Mouse (Mus musculus) embryonic stem cell, embryonic (primary cell): ENCODE results near the gene Cd40.

Source experiments
- CTCF ChIA-PET, 4 experiments: fragments of 300-600 bp in 2 of 4; fragments of 350-600 bp in 2 of 4; sonication (Branson Sonifier 250); formaldehyde crosslinking; loops; one replicate each; lab custom pipeline; 2022; ENCODE audit warnings: inconsistent platforms in 2 of 4; lab: Charles Lee
- POLR2A ChIA-PET, 4 experiments: fragments of 300-600 bp in 2 of 4; fragments of 350-600 bp in 2 of 4; sonication (Branson Sonifier 250); formaldehyde crosslinking; loops; one replicate each; lab custom pipeline; 2022; ENCODE audit warnings: antibody characterized with exemption in 4 of 4, inconsistent platforms in 1 of 4; lab: Charles Lee

Cd40 gene

GRCm38 (mm10) chr2:165054888-165055852, at the start of gene Cd40:
Gene Cd40, plus strand, starts transcription at chr2:165055627.
- ChIA-PET CTCF (interaction anchor here in 1 of 4 experiments (1.4 kb wide), 1 partner anchor 87 kb away, joined by 4 read pairs; no protein-coding TSS in a partner anchor), POLR2A (interaction anchor here in 3 of 4 experiments (0.5 to 1.7 kb wide), 8 partner anchors 11 to 112 kb away, joined by 3 to 5 read pairs (median 3); partner anchors contain the start of gene Ncoa5 (in 1 of the 3))

DNA sequence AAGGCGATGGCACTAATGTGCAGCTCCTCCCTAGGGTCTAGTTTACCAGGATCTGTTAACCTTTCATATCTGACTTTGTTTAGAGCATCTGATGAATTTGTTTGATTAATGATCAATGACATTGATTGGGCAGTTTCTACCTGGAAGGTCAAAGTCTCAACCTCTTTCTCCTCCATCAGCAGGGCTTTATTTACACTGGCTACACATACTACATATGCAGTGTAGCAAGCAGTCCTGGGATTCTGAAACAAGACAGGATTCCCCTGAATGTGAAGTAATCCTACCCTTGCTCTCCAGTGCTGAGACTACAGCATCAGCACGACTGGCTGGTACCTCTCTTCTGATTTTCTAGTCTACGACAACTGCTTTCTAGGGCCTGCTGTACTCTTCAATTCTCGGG, 48.6 kb upstream of the Cd40 start:
- ChIA-PET POLR2A (no interaction called here), CTCF (no interaction called here)

DNA sequence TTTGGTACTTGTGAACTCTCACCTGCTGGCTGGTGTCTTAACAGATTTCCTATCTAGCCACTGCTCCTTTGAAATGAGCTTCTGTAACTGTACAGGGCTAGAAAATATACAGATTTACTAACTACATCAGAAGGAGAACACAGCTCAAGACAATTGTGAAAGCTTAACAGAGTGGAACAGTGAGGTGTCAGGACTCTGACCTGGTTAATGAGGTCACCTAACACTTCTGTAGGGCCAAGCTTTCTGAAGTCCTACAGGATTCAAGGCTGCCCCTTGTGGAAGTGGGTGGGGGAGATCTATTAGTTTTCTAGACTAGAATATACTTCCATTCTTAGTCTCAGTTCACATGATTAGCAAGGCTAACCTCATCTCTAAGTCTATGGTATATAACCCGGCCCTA, 47.4 kb upstream of the Cd40 start:
- POLR2A ChIA-PET, result interaction anchor here in 2 of 4 experiments (0.6 to 1.8 kb wide), 3 partner anchors 10 to 524 kb away, joined by 3 to 4 read pairs (median 3); no protein-coding TSS in a partner anchor
- CTCF ChIA-PET, result interaction anchor here in 3 of 4 experiments (0.7 to 0.9 kb wide), 3 partner anchors 25 to 303 kb away, joined by 3 to 4 read pairs (median 3); no protein-coding TSS in a partner anchor

GRCm38 (mm10) chr2:165009161-165009560, 46.3 kb upstream of the Cd40 start:
- ChIA-PET POLR2A (interaction anchor here in 3 of 4 experiments (0.6 to 1.8 kb wide), 5 partner anchors 8 to 216 kb away, joined by 3 to 4 read pairs (median 3); no protein-coding TSS in a partner anchor), CTCF (interaction anchor here in 1 of 4 experiments (0.6 kb wide), 4 partner anchors 30 to 1982 kb away, joined by 3 to 7 read pairs (median 4); no protein-coding TSS in a partner anchor)

DNA sequence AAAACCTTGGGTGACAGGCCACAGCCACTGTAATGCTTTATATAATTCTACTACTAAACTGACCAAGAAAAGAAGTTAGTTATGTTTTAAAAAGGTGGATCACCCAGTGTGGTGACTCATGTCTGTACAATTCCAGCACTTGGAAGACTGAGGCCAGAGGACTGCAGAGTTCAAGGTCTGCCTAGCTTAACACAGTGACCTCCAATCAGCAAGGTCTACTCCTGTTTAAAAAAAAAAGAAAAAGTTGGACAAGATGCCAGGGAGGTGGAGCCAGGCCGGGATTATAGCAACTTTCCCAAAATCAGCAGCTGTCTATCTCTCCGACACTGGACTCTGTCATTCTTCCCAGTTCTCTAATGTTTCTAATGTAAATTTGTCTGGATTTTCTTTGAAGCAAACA, 45.8 kb upstream of the Cd40 start:
- CTCF ChIA-PET, result no interaction called here
- POLR2A ChIA-PET, result interaction anchor here in 1 of 4 experiments (0.6 to 1.1 kb wide), 3 partner anchors 9 to 11 kb away, joined by 3 read pairs; no protein-coding TSS in a partner anchor

DNA sequence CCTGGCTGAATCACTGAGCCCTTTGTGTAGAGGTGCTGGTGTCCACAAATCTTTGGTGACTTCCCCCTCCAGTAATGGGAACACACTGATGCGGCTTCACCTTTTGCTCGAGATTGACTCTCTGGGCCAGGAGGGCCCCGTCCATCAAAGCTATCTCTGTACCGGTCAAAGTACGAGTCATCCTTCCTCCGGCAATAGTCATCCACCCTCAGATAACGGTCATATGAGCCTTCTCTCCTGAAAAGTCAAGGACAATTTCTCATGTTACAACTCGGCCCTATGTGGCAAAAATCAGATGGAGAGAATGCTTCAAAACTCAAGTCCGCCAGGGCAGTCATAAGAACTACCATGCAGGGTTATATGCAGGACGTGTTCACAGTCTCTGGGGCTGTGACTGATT, 45.1 kb upstream of the Cd40 start:
- POLR2A ChIA-PET, result no interaction called here
- CTCF ChIA-PET, result no interaction called here

DNA sequence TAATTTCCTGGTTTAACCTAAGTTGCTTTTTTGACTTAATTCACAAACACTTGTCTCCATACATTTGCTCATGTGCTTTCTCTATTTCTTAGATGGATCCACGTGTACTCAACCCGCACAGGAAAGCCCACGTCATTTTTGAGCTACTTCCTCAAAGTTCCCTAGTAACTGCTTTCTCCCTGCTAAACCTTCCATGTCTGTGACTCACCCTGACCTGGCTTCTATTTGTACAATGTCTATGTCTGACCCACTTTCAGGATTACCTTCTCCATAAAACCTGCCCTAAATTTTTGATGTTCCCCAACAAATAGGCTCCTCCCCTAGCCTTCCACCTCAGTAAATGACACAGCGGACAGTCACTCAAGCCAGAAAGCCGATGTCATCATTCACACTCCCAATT, 40.5 kb upstream of the Cd40 start:
- ChIA-PET POLR2A (interaction anchor here in 1 of 4 experiments (1.2 kb wide), 1 partner anchor 14 kb away, joined by 3 read pairs; no protein-coding TSS in a partner anchor), CTCF (interaction anchor here in 1 of 4 experiments (0.6 kb wide), 1 partner anchor 57 kb away, joined by 3 read pairs; no protein-coding TSS in a partner anchor)

GRCm38 (mm10) chr2:165020490-165020889, 34.9 kb upstream of the Cd40 start:
- POLR2A ChIA-PET, result interaction anchor here in 1 of 4 experiments (0.9 to 2.2 kb wide), 4 partner anchors 11 to 267 kb away, joined by 3 to 8 read pairs (median 5); partner anchors contain the start of genes Ncoa5 and Slc35c2
- CTCF ChIA-PET, result interaction anchor here in 1 of 4 experiments (1.7 kb wide), 1 partner anchor 12 kb away, joined by 4 read pairs; no protein-coding TSS in a partner anchor

GRCm38 (mm10) chr2:165027163-165027562, 28.3 kb upstream of the Cd40 start:
- ChIA-PET POLR2A (interaction anchor here in 1 of 4 experiments (1.0 to 1.2 kb wide), 2 partner anchors 16 to 89 kb away, joined by 3 read pairs; no protein-coding TSS in a partner anchor), CTCF (no interaction called here)

- ChIA-PET POLR2A (interaction anchor here in 3 of 4 experiments (0.5 to 2.8 kb wide), 14 partner anchors 9 to 1399 kb away, joined by 3 to 8 read pairs (median 3); partner anchors contain the start of genes Elmo2 (in 1 of the 3), Sdc4 (in 1 of the 3) and Zswim1 (in 1 of the 3)), CTCF (interaction anchor here in 3 of 4 experiments (0.5 to 2.3 kb wide), 5 partner anchors 11 to 71 kb away, joined by 3 to 6 read pairs (median 4); no protein-coding TSS in a partner anchor)
Measured at GRCm38 (mm10) chr2:165032533-165032932, 22.9 kb upstream of the Cd40 start.

DNA sequence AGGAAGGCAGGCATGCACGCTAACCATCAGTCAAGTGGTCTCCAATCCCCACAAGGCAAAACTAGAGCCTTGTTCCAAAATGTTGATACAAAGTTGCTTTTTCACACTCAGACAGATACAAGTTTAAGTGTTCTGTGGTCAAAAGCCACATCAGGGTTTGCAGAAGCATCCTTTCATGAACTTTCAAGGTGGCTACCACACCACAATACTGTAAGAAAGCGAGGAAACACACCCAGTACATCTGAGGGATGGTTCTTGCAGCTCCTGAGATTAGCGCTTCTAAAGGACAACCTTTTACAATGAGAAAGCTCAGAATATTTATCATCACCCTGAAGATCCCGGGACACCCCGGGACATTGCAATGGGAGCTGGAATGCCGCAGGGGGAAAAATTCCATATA, 22.1 kb upstream of the Cd40 start:
- ChIA-PET POLR2A (interaction anchor here in 2 of 4 experiments (0.6 to 2.8 kb wide), 17 partner anchors 9 to 1404 kb away, joined by 3 to 22 read pairs (median 3); partner anchors contain the start of gene Slc12a5 (in 1 of the 2)), CTCF (interaction anchor here in 2 of 4 experiments (0.6 to 2.3 kb wide), 4 partner anchors 10 to 109 kb away, joined by 3 to 6 read pairs (median 5); no protein-coding TSS in a partner anchor)

- CTCF ChIA-PET, result interaction anchor here in 3 of 4 experiments (0.6 to 2.4 kb wide), 12 partner anchors 9 to 856 kb away, joined by 3 to 11 read pairs (median 4); partner anchors contain the start of genes Slc12a5 (in 1 of the 3) and Slc35c2 (in 1 of the 3)
- POLR2A ChIA-PET, result interaction anchor here (0.6 to 2.8 kb wide), 46 partner anchors 9 to 1405 kb away, joined by 3 to 22 read pairs (median 4); partner anchors contain the start of genes Zswim1 (in 2 of the 4), Acot8 (in 1 of the 4), Cd40 (in 1 of the 4) and Pltp (in 1 of the 4)
Measured at GRCm38 (mm10) chr2:165034131-165035057, 21.0 kb upstream of the Cd40 start, which contains the start of gene Ncoa5. Gene Ncoa5, minus strand, starts transcription at chr2:165034867.

- ChIA-PET POLR2A (interaction anchor here (0.6 to 2.7 kb wide), 32 partner anchors 8 to 582 kb away, joined by 3 to 22 read pairs (median 4); partner anchors contain the start of genes Zswim1 (in 2 of the 4), Acot8 (in 1 of the 4), Cd40 (in 1 of the 4) and Pltp (in 1 of the 4)), CTCF (interaction anchor here (0.6 to 2.4 kb wide), 10 partner anchors 33 to 856 kb away, joined by 3 to 11 read pairs (median 4); partner anchors contain the start of genes Slc12a5 (in 1 of the 4) and Slc35c2 (in 1 of the 4))
Measured at GRCm38 (mm10) chr2:165035058-165035431, 20.4 kb upstream of the Cd40 start.

DNA sequence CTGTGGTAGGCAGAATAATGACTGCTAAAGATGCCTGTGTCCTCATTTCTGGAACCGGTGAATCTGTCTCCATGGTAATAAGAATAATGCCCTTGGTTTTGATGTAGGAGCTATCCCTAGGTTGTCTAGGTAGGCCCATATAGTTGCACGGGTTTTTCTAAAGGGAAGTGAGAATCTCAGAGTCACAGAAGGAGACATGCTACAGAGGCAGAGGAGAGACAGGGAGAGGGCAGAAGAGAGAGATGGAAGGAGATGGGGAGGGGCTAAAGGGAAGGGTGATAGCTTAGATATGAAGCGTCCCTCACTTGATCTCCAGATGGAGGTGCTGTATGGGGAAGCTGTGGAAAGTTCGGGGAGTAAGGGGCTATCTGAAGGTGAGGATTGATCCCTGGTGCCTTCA, 18.0 kb upstream of the Cd40 start:
- POLR2A ChIA-PET, result interaction anchor here in 1 of 4 experiments (0.6 to 0.8 kb wide), 2 partner anchors 18 to 324 kb away, joined by 3 read pairs; partner anchors contain the start of gene Cd40
- CTCF ChIA-PET, result interaction anchor here in 2 of 4 experiments (0.6 to 1.1 kb wide), 6 partner anchors 11 to 324 kb away, joined by 3 read pairs; no protein-coding TSS in a partner anchor

DNA sequence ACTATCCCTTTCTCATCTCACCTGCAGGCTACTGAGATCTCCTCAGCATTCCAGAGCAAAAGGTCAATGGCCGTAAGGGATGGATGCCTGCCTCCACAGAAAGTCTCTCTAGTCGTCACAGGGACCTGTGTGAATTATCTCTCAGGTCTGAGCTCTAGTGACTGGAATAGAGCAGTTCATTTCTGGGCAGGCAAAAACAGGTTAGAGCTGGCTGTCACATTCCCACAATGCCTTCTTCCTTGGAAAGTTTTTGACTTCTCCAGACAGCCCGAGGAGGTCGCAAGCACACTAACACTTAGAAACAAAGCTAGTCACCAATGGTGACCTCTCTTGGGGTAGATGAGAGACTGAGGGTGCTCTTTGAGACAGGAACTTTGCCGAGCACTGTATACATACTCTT, 13.3 kb upstream of the Cd40 start:
- CTCF ChIA-PET, result interaction anchor here in 3 of 4 experiments (0.5 to 1.5 kb wide), 8 partner anchors 26 to 363 kb away, joined by 3 to 9 read pairs (median 4); no protein-coding TSS in a partner anchor

GRCm38 (mm10) chr2:165043090-165043636, 12.3 kb upstream of the Cd40 start:
- ChIA-PET POLR2A (interaction anchor here (0.6 to 2.3 kb wide), 25 partner anchors 8 to 625 kb away, joined by 3 to 14 read pairs (median 4); partner anchors contain the start of genes Ncoa5 (in 3 of the 4), Cd40 (in 1 of the 4) and Zswim1 (in 1 of the 4)), CTCF (interaction anchor here (0.6 to 1.8 kb wide), 17 partner anchors 9 to 626 kb away, joined by 3 to 6 read pairs (median 3); partner anchors contain the start of genes Wfdc10 (in 1 of the 4) and Wfdc9 (in 1 of the 4))

More for the DNA sequence above, 13.3 kb upstream of the Cd40 start:
- POLR2A ChIA-PET, result interaction anchor here in 3 of 4 experiments (0.7 to 1.3 kb wide), 4 partner anchors 9 to 1511 kb away, joined by 3 to 4 read pairs (median 3); no protein-coding TSS in a partner anchor
